Comparison of ENCODE assay signal across 8 mouse cellular contexts in the genomic region with DNA sequence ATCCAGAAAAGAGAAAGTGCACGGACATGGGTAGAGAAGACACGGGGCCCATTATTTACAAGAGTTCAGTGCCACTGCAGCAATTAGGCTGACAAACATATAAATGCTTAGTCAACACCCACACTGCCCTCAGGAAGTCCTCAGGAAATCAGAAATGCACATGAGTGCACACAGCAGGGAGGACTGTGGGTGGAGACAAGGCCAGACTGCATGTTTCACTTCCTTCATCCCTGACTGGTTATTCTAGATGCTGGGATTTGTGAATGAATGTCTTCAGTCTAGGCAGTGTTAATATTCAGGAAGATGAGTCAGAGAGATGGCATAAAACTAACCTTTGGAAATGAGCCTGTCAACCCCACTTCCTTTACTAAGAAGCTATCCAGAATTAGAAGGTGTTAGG.
DNase-seq lines count a peak whose midpoint lies in the region; ATAC-seq and TF ChIP-seq lines count a peak whose summit lies in the region.
"Had no signal": no experiment of that assay in that cellular context is flagged by ENCODE, and none has a peak within 500 bp of the region (broad histone marks: within the 10 kb centered on the region; RNA-seq: fewer than 3 reads in every experiment).

No protein-coding gene starts in this region.

- peak; percentile 97 for ATAC-seq in megakaryocyte progenitor cell, adult 5-6 weeks (replicated peaks; ENCODE audit: poor library complexity)

- WGBS in midbrain, embryonic 10.5 days, result 91% methylated on average over 2 of the region's 2 CpGs

- peak; percentile 12 for DNase-seq in kidney, adult 9 months
- no peak for DNase-seq in kidney, adult 11 months
- DNase-seq in heart, postnatal 36 days, result peak; percentile 4 to 21
- DNase-seq in midbrain, embryonic 10.5 days (ENCODE audit: low spot score), result no peak
- DNase-seq in ovary, postnatal 36 days (ENCODE audit: low spot score), result no peak

- peaks cover 24% of the 10 kb centered on the region for H3K4me1 ChIP-seq in bone marrow macrophage, adult 2 months (ENCODE audit: control insufficient read depth, insufficient read depth, low read length)
- peaks cover 8% of the 10 kb centered on the region for H3K4me1 ChIP-seq in midbrain, embryonic 10.5 days

- H3K27me3 ChIP-seq in midbrain, embryonic 10.5 days (ENCODE audit: low read depth, poor library complexity, severe bottlenecking), result no peaks in the 10 kb centered on the region
- H3K27me3 ChIP-seq: limb, embryonic 12.5 days had no signal

- no peaks in the 10 kb centered on the region for H3K9me3 ChIP-seq in midbrain, embryonic 10.5 days (replicated peaks)
- H3K9me3 ChIP-seq: limb, embryonic 12.5 days had no signal

- peak overlapping the region; percentile 16 for H3K4me3 ChIP-seq in bone marrow macrophage, adult 2 months (ENCODE audit: insufficient read depth, low read length)
- H3K4me3 ChIP-seq in midbrain, embryonic 10.5 days, result no peak overlapping the region
- H3K4me3 ChIP-seq: limb, embryonic 12.5 days had no signal

- intact Hi-C loops in heart, postnatal 36 days (cut with DNase I), result no loop called here

- no peak for TF ChIP-seq POLR2A in bone marrow macrophage, adult 2 months (IDR thresholded peaks at IDR 0.05; ENCODE audit: borderline replicate concordance, low read depth, low read length)

- H3K27ac ChIP-seq in bone marrow macrophage, adult 2 months (ENCODE audit: insufficient read depth, low read depth, low read length), result peak overlapping the region; percentile 81
- no peak overlapping the region for H3K27ac ChIP-seq in midbrain, embryonic 10.5 days (replicated peaks)
- H3K27ac ChIP-seq: limb, embryonic 12.5 days had no signal

- no peak for TF ChIP-seq CTCF in bone marrow macrophage, adult 2 months (IDR thresholded peaks at IDR 0.05; ENCODE audit: low read depth, low read length)

- H3K36me3 ChIP-seq in midbrain, embryonic 10.5 days, result no peaks in the 10 kb centered on the region

Comparison
In these comparisons a context has a peak if more than half of its experiments do, and no peak if none do; other contexts are left out.
1. DNase-seq: peak in kidney, adult 9 months (single experiment) and heart, postnatal 36 days (2 of 2); none in kidney, adult 11 months (single experiment), midbrain, embryonic 10.5 days (single experiment) and ovary, postnatal 36 days (single experiment).